Mouse (Mus musculus) intestine, embryonic 14.5 days (tissue): ENCODE results near the gene Sun1. TPM values are rescaled to one million over a fixed set of nuclear protein-coding genes. Genes with fewer than 3 reads are reported as not detected.

Source experiments
- ATAC-seq: fragments of 200-750 bp; cut with Nextera tagmentation; replicated peaks from 2 replicates; pipeline ENCODE4 v1.8.0; 2017; ENCODE audit warnings: low read depth, moderate number of reproducible peaks, moderate TSS enrichment, moderate library complexity; ENCODE audit not compliant: low FRiP score, low TSS enrichment
- DNase-seq: peaks from one replicate; pipeline ENCODE4 v3.0.0-alpha.2; 2018; ENCODE audit warnings: low spot score
- H3K27ac ChIP-seq: fragments of 300-500 bp; sonication (generic); 2 replicates; pipeline ENCODE4 v1.5.1; 2014; ENCODE audit warnings: low read depth, mild to moderate bottlenecking, control low read depth
- H3K27me3 ChIP-seq: fragments of 300-500 bp; sonication (generic); replicated peaks from 2 replicates; pipeline ENCODE4 v1.6.1; 2014; ENCODE audit warnings: low read length, control low read depth; ENCODE audit not compliant: control insufficient read depth, insufficient read depth
- H3K36me3 ChIP-seq: fragments of 300-500 bp; sonication (generic); 2 replicates; pipeline ENCODE4 v1.6.1; 2014; ENCODE audit warnings: low read length, control low read depth; ENCODE audit not compliant: control insufficient read depth, insufficient read depth
- H3K4me1 ChIP-seq: fragments of 300-500 bp; sonication (generic); replicated peaks from 2 replicates; pipeline ENCODE4 v1.6.1; 2014; ENCODE audit warnings: low read length, control low read depth, mixed read lengths; ENCODE audit not compliant: control insufficient read depth, insufficient read depth
- H3K4me2 ChIP-seq: fragments of 300-500 bp; sonication (generic); 2 replicates; pipeline ENCODE4 v1.6.1; 2014; ENCODE audit warnings: low read length
- H3K4me3 ChIP-seq: fragments of 300-500 bp; sonication (generic); 2 replicates; pipeline ENCODE4 v1.5.1; 2014; ENCODE audit warnings: low read depth, low read length, control low read depth, mixed read lengths
- H3K9ac ChIP-seq: fragments of 300-500 bp; sonication (generic); 2 replicates; pipeline ENCODE4 v1.6.1; 2014; ENCODE audit warnings: mild to moderate bottlenecking, low read length
- H3K9me3 ChIP-seq: fragments of 300-500 bp; sonication (generic); 2 replicates; pipeline ENCODE4 v1.6.1; 2016; ENCODE audit warnings: low read length, control low read depth; ENCODE audit not compliant: control insufficient read depth
- WGBS: fragments of 180-500 bp; shearing (Covaris S2); extraction: QIAGEN DNeasy Blood & Tissue Kit; methylation state at CpG from one replicate; pipeline ENCODE4 v1.1.7; 2014; 5-methylcytosine and 5-hydroxymethylcytosine counted together
- polyA plus RNA-seq: library from polyadenylated mRNA; unstranded; fragments of >200 nt; fragmentation: Nextera tagmentation; extraction: Ambion mirVana; gene quantifications from 2 replicates; pipeline ENCODE4 v1.2.1, GENCODE M21; 2014

Gene Sun1
- polyA plus RNA-seq, 1 experiment from 2014 or later, result 54.7 TPM

- Histone ChIP-seq H3K9ac (no peak overlapping the region), H3K4me2 (no peak overlapping the region), H3K4me3 (no peak overlapping the region), H3K4me1 (peaks cover 10% of the 10 kb centered on the region), H3K36me3 (peaks cover 65% of the 10 kb centered on the region), H3K27me3 (no peaks in the 10 kb centered on the region), H3K27ac (no peak overlapping the region), H3K9me3 (no peaks in the 10 kb centered on the region)
- no peak for ATAC-seq
- DNase-seq, result no peak
- WGBS, result 75% methylated on average over 3 of the region's 3 CpGs
These were observed 48.4 kb downstream of the Sun1 start for GRCm38 (mm10) chr5:139248846-139249245.

- peak overlapping the region; percentile 89 for H3K4me2 ChIP-seq
- H3K4me3 ChIP-seq, result peak overlapping the region; percentile 84
- no peaks in the 10 kb centered on the region for H3K9me3 ChIP-seq
- H3K27ac ChIP-seq, result peak overlapping the region; percentile 54; the same call in 1 of the 2 replicates
- H3K27me3 ChIP-seq, result no peaks in the 10 kb centered on the region
- no peak for ATAC-seq
- peaks cover 21% of the 10 kb centered on the region for H3K4me1 ChIP-seq
- H3K36me3 ChIP-seq, result peaks cover 51% of the 10 kb centered on the region
- DNase-seq, result no peak
- 79% methylated on average over 7 of the region's 7 CpGs for WGBS
- H3K9ac ChIP-seq, result no peak overlapping the region
These were observed 50.8 kb downstream of the Sun1 start for GRCm38 (mm10) chr5:139251279-139251678.

DNA sequence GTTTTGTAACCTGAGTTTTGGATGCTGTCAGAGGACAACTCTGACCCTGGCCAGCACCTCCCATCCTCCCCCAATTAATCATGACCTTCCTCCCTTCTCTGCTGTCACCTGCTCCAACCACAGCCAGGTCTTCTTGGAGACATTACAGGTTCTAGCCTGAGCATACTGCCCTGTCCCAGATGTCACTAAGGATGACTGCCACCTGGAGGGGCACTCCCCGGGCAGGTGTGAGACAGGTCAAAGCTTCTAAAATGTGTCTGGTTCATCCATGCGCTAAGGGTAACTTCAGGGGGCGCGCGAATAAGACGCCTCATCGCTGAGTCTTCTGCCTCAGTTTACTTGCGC is 51.3 kb downstream of the Sun1 start:
- H3K4me2 ChIP-seq, result peak overlapping the region; percentile 89
- 0% methylated on average over 8 of the region's 8 CpGs for WGBS

GRCm38 (mm10) chr5:139252081-139252909 is 51.9 kb downstream of the Sun1 start, which contains the start of gene Get4:
TSS of gene Get4 (plus strand) at chr5:139252324.
- Histone ChIP-seq H3K9ac (peak within 1 kb of the TSS; percentile 87), H3K36me3 (peaks cover 42% of the 10 kb centered on the region), H3K27ac (peak within 1 kb of the TSS; percentile 89), H3K4me2 (peak within 1 kb of the TSS; percentile 97), H3K9me3 (no peaks in the 10 kb centered on the region), H3K4me3 (peak within 1 kb of the TSS; percentile 84), H3K27me3 (no peaks in the 10 kb centered on the region), H3K4me1 (peaks cover 26% of the 10 kb centered on the region)
- ATAC-seq, result peak; percentile 94
- DNase-seq, result peak; percentile 98
- WGBS, result under 1% methylated on average over 79 of the region's 90 CpGs

More for the DNA sequence above, 51.3 kb downstream of the Sun1 start:
- Histone ChIP-seq H3K36me3 (peaks cover 47% of the 10 kb centered on the region), H3K27me3 (no peaks in the 10 kb centered on the region), H3K4me1 (peaks cover 23% of the 10 kb centered on the region), H3K4me3 (peak overlapping the region; percentile 84), H3K9me3 (no peaks in the 10 kb centered on the region), H3K27ac (peak overlapping the region; percentile 54), H3K9ac (peak overlapping the region; percentile 81)
- DNase-seq, result no peak
- peak; percentile 51 for ATAC-seq

GRCm38 (mm10) chr5:139252910-139253245 is 52.4 kb downstream of the Sun1 start:
- Histone ChIP-seq H3K4me3 (peak overlapping the region; percentile 84), H3K4me2 (peak overlapping the region; percentile 97), H3K27ac (peak overlapping the region; percentile 89), H3K36me3 (peaks cover 39% of the 10 kb centered on the region), H3K4me1 (peaks cover 26% of the 10 kb centered on the region), H3K9me3 (no peaks in the 10 kb centered on the region), H3K27me3 (no peaks in the 10 kb centered on the region), H3K9ac (peak overlapping the region; percentile 87)
- 0% methylated on average over 7 of the region's 7 CpGs for WGBS
- no peak for DNase-seq
- peak; percentile 11 for ATAC-seq

- 5% methylated on average over 6 of the region's 6 CpGs for WGBS
- Histone ChIP-seq H3K27ac (peak overlapping the region; percentile 89), H3K4me3 (peak overlapping the region; percentile 84), H3K9ac (peak overlapping the region; percentile 87), H3K4me1 (peaks cover 26% of the 10 kb centered on the region), H3K9me3 (no peaks in the 10 kb centered on the region), H3K27me3 (no peaks in the 10 kb centered on the region), H3K4me2 (peak overlapping the region; percentile 97), H3K36me3 (peaks cover 34% of the 10 kb centered on the region)
- ATAC-seq (0 out of 2 replicates have a peak, but pooled peaks have one; percentile 13), DNase-seq (peak; percentile 60)
These were observed 52.9 kb downstream of the Sun1 start for GRCm38 (mm10) chr5:139253301-139253741.

- no peaks in the 10 kb centered on the region for H3K9me3 ChIP-seq
- no peak overlapping the region for H3K4me2 ChIP-seq
- no peak overlapping the region for H3K4me3 ChIP-seq
- 88% methylated on average over 6 of the region's 6 CpGs for WGBS
- no peak overlapping the region for H3K27ac ChIP-seq
- no peak for ATAC-seq
- H3K9ac ChIP-seq, result no peak overlapping the region
- H3K36me3 ChIP-seq, result peaks cover 21% of the 10 kb centered on the region
- DNase-seq, result no peak
- no peaks in the 10 kb centered on the region for H3K27me3 ChIP-seq
- H3K4me1 ChIP-seq, result peaks cover 29% of the 10 kb centered on the region
These were observed 54.5 kb downstream of the Sun1 start for GRCm38 (mm10) chr5:139254938-139255337.

DNA sequence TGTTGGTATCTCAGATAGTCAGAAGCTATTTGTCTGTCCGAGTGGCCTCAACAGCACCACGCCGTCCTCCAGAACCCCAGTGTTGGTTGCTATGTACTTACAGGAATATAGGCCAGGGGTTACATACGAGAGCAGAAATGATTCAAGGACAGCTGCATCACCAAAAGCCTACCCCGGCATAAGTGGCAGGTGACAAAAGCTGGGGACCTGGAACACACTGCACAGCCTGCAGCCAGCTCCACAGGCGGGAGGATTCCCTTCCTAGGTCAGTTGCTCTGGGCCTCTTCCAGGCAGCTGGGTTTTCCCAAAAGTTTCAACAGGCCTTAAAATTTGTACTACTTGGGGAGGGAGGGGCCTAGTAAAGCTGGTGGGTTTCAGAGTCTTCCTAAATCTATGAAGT is 55.3 kb downstream of the Sun1 start:
- H3K9me3 ChIP-seq, result no peaks in the 10 kb centered on the region
- no peak overlapping the region for H3K4me3 ChIP-seq
- H3K27me3 ChIP-seq, result no peaks in the 10 kb centered on the region
- H3K36me3 ChIP-seq, result peaks cover 18% of the 10 kb centered on the region
- peaks cover 32% of the 10 kb centered on the region for H3K4me1 ChIP-seq
- 89% methylated on average over 6 of the region's 6 CpGs for WGBS
- H3K9ac ChIP-seq, result no peak overlapping the region
- ATAC-seq, result no peak
- H3K27ac ChIP-seq, result no peak overlapping the region
- no peak overlapping the region for H3K4me2 ChIP-seq
- DNase-seq, result no peak
